Mouse (Mus musculus) natural killer cell, adult 2 months (primary cell): ENCODE results near the gene Wdr27.

Experiments
- DNase-seq, 2 experiments: peaks; one replicate each; pipeline ENCODE4 v3.0.0; 2022; ENCODE audit warnings: low spot score in 2 of 2

The Wdr27 gene

DNA sequence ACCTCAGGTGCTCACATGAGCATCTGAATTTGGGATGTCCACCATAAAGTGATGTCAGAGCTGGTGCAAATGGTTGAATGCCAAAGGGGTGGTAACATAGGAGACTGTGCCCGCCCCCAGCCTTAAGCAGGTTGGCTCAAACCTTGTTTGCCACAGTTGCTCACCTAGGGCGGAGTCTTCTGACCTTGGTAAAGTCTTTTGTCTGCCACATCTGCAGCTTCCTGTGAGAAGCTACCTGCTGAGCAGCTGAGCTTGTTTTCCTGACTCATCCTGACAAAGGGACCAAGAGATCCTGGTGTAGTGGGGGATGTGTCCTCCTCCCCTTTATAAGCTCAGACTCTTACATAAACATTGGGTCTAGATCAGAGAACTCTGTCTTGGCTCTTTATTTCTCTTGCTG is 125.0 kb downstream of the Wdr27 start:
- DNase-seq, result no peak

DNA sequence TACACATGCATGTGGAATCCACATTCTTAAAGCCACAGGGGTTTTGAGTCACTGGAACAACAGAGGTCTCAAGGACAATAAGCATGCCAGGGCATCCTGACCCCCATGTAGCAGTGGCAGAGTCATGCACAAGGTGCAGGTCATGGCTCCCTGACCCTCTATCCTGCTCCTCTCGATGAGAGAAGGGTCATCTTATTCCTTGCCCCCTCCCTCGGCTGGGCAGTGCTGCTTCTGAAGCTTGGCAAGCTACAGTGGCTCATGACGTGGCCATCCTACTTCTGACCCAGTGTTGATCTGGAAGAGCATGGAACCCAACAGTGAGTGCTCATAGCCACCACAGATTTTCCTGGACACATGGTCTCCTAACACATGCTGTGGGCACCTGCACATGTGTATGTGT is 126.9 kb downstream of the Wdr27 start:
- no peak for DNase-seq

DNA sequence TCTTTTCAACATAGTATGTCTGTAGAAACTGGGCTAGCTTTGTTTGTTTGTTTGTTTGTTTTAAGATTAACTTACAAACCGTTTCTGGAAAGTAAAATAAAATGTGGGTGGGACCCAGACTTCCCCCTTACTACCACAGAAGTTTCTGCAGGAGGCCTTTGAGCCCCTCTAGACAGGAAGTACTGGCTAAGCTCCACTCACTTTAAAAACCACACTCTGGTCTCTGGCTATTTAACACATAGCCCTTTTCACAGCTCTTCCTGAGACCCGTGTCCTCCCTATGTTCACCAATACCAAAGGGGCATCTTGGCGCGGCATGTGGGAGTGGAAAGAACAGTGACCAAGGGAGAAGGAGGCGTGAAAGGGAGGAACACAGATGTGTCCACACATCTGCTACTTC is 127.7 kb downstream of the Wdr27 start:
- no peak for DNase-seq

DNA sequence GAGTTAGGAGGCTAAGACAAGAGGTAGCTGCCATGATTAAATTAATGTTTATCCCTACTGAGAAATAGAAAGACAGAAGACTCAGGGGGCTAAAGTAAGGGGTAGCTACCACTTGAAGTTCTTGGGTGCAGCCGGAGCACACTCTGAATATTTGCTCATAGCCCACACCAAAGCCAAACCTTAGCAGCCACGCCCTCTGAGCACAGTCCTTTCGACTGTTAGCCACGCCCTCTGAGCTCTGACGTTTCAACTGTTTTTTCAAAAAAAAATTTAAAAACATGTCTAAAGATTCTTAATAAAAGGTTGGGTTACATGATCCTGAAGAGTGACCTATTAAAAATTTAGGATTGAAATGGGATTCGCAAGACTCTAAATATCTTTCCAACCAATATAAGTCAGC is 130.3 kb downstream of the Wdr27 start:
- DNase-seq, result no peak

DNA sequence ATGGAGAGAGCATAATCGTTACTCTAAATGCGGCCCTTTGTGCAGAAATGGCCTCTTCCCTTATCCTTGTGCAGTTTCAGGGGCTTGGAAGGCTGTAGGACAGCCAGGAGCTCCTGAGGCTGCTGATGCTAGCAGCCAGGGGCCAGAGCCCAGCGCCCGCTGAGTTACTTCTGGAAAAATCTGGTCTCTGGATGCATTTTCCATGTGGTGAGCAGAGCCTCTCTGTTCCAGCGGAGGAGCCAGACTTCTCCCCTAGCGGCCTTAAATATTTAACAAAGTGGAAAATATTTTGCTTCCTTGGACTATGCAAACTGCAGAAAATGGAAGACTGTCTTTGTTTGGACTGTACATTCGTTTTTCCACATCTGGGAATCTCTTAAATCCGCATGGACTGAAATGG is 130.9 kb downstream of the Wdr27 start:
- DNase-seq, result no peak

DNA sequence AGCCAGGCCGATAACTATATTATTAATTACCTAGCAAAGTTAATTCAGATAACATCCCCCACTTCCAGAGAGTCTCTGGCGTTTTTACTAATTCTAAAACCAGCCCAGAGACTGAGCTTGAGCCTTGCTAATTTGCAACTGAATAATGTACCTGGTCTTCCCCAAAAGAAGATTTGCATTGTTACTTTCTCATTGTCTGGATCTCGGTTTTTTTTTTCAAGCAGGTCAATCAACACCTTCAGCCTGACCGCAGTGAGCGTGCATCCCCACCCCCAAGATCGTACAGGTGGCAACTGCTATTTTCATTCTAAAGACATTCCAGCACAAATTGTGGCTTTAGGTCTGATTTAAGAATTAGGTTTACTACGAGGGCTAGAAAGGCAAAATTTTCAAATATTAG is 136.2 kb downstream of the Wdr27 start:
- no peak for DNase-seq

DNA sequence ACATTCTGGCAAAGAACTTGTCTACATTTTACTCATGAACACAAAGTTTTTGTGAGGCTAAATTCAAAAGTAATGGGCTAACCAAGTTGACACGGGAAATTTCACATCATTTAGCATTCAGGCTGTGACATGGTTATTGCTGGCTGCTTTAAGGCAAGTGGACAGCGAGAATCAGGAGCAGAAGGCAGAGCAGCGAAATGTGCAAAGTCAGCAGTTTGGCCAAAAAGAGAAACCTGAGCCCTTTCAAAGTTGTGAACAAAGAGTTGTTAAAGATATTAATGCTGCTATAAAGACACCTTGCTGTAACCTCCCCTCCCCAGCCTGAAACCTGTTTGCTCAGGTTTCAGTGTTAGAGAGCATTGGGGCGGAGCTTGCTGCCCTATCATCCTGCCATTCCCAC is 143.7 kb downstream of the Wdr27 start:
- DNase-seq, result no peak

DNA sequence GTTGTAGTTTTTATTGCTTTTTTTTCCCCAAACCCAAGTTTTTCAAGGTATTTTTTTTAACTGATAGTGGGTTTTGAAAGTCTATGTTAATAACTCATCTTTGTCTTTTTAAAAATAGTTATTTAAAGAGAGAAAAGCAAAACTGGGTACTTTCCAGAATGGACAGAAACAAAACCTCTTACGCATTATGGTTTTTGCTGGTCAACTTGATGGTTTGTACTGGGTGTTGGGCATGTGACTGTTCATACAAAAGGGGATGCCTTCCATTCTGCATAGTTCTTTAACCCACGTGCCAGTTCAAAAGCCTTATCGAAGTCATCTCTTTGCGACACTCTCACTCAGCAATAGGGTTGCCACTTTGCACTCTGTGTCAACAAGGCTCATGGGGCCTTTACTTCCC is 147.9 kb downstream of the Wdr27 start:
- DNase-seq, result no peak

DNA sequence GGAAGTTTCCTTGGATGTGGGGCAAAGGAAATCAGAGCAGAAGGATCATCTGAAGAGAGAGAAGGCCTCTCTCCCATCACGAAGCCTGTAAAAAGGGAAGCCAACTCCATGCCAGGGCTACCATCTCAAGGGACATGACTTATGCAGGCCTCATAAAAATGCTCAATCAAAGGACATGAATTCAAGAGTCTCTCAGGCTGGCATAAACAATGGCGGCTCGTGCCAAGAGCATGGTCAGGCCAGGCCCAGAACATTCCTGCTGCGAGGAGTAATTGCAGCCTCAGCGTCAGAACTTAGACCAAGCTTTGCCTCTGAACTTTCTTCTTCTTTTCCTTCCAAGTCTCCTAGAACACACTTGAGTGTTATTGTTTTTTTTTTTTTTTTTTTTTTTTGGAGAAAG is 163.6 kb downstream of the Wdr27 start:
- DNase-seq, result no peak

DNA sequence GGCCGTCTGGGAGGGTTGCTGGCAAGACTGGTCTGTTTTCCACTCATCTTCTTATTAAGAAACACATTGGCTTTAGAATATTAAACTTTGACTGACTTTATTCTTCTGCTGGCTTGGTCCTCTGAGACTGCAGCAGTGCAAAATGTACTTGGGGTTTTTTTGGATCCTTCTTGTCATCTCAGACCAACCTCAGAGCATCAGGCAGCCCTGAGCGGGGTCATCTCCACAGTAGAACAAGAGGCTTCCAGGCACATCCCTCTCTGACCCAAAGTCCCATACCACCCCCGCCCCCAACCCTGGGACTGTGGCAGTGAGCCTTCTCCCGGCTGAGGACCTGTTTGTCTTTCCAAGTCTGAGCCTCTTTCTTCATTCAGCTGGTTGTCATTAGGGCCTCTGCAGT is 171.6 kb downstream of the Wdr27 start:
- DNase-seq, result no peak

DNA sequence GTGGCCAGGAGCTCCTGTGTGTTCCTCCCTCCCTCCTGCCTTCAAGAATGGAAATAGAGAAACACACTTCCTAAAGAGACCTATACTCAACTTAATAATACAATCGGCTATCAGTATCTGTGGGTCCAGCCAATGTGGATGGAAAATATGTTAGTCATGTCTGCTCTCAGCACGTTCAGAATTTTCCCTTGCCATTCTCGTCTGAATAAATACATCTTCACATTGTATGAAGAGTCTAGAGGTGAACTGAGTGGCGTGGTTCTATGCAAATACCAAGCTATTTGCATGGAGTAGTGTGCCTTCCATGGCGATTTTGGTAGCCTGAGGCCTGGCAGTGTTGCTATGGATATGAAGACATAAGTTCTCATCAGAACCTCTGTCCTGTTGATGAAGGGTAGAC is 172.6 kb downstream of the Wdr27 start:
- DNase-seq, result no peak
